Mouse (Mus musculus) heart, embryonic 11.5 days (tissue): ENCODE data around the gene Otud7b. TPM values are rescaled to one million over a fixed set of nuclear protein-coding genes. Genes with fewer than 3 reads are reported as not detected.

Source experiments
- ATAC-seq: fragments of 200-750 bp; cut with Nextera tagmentation; replicated peaks from 2 replicates; pipeline ENCODE4 v1.8.0; 2017; ENCODE audit warnings: moderate library complexity; ENCODE audit not compliant: insufficient number of reproducible peaks, low FRiP score, low TSS enrichment
- H3K27ac ChIP-seq: fragments of 300-500 bp; sonication (generic); 2 replicates; pipeline ENCODE4 v1.5.1; 2014; ENCODE audit warnings: mild to moderate bottlenecking, low read depth, low read length
- H3K27me3 ChIP-seq: fragments of 300-500 bp; sonication (generic); 2 replicates; pipeline ENCODE4 v1.6.1; 2014; ENCODE audit warnings: mild to moderate bottlenecking, low read length, mixed read lengths; ENCODE audit not compliant: control insufficient read depth, insufficient read depth
- H3K36me3 ChIP-seq: fragments of 300-500 bp; sonication (generic); 2 replicates; pipeline ENCODE4 v1.6.1; 2014; ENCODE audit warnings: mild to moderate bottlenecking, low read length, moderate library complexity, mixed read lengths; ENCODE audit not compliant: control insufficient read depth, insufficient read depth
- H3K4me1 ChIP-seq: fragments of 300-500 bp; sonication (generic); 2 replicates; pipeline ENCODE4 v1.6.1; 2014; ENCODE audit warnings: low read length; ENCODE audit not compliant: control insufficient read depth, insufficient read depth
- H3K4me2 ChIP-seq: fragments of 300-500 bp; sonication (generic); 2 replicates; pipeline ENCODE4 v1.6.1; 2014; ENCODE audit warnings: mild to moderate bottlenecking, moderate library complexity
- H3K4me3 ChIP-seq: fragments of 300-500 bp; sonication (generic); 2 replicates; pipeline ENCODE4 v1.5.1; 2014; ENCODE audit warnings: low read depth, low read length
- H3K9ac ChIP-seq: fragments of 300-500 bp; sonication (generic); 2 replicates; pipeline ENCODE4 v1.6.1; 2014; ENCODE audit warnings: mild to moderate bottlenecking, low read depth, low read length, moderate library complexity
- H3K9me3 ChIP-seq: fragments of 300-500 bp; sonication (generic); replicated peaks from 2 replicates; pipeline ENCODE4 v1.6.1; 2016; ENCODE audit warnings: low read length; ENCODE audit not compliant: control insufficient read depth
- WGBS: fragments of 180-500 bp; shearing (Covaris S2); extraction: QIAGEN DNeasy Blood & Tissue Kit; methylation state at CpG from one replicate; pipeline ENCODE4 v1.1.7; 2014; ENCODE audit not compliant: insufficient replicate concordance; 5-methylcytosine and 5-hydroxymethylcytosine counted together
- polyA plus RNA-seq: library from polyadenylated mRNA; unstranded; fragments of >200 nt; fragmentation: Nextera tagmentation; extraction: Ambion mirVana; gene quantifications from 2 replicates; pipeline ENCODE4 v1.2.1, GENCODE M21; 2014

Otud7b gene
- polyA plus RNA-seq, 1 experiment from 2014 or later, result 9.3 TPM

DNA sequence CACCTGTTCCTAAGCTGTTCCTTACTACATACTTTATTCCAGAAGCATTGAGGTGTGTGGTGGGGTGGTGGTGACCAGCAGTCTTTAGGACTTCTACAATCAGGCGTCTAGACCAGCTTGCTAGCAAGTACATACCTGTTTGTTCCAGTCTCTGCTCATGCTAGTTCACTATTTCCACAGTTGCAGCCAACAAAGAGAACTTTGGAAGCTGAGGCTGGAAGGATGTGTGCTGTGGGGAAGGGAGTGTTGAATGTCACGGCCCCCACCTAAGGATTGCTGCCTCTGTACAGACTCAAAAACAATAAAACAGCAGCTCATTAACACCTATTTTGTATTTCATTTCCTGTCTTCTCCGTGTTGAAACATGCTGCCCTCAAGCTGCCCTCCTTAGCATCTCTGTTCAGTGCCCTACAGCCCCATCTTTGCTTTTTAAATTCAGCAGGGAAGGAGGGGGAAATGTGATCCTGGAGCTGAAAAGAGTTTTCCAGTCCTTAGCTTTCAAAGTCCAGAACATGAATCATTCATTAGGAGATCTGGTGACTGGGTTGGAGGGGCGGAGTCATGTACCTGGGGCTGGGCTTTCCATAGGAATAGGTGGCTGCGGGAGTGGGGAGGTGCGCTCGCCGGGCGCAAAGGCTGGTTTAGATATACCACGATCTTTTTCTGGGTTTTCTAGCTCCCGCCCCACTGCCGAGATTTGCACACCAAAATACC, 56.6 kb downstream of the Otud7b start:
- 3% methylated on average over 12 of the region's 12 CpGs for WGBS
- peaks cover 18% of the 10 kb centered on the region for H3K4me1 ChIP-seq
- peaks cover under 1% of the 10 kb centered on the region; the same call in 1 of the 2 replicates for H3K36me3 ChIP-seq
- H3K9ac ChIP-seq, result peak overlapping the region; percentile 65
- no peaks in the 10 kb centered on the region for H3K27me3 ChIP-seq
- no peak for ATAC-seq
- no peaks in the 10 kb centered on the region for H3K9me3 ChIP-seq
- H3K4me2 ChIP-seq, result peak overlapping the region; percentile 86
- peak overlapping the region; percentile 70 for H3K27ac ChIP-seq
- peak overlapping the region; percentile 44 for H3K4me3 ChIP-seq

DNA sequence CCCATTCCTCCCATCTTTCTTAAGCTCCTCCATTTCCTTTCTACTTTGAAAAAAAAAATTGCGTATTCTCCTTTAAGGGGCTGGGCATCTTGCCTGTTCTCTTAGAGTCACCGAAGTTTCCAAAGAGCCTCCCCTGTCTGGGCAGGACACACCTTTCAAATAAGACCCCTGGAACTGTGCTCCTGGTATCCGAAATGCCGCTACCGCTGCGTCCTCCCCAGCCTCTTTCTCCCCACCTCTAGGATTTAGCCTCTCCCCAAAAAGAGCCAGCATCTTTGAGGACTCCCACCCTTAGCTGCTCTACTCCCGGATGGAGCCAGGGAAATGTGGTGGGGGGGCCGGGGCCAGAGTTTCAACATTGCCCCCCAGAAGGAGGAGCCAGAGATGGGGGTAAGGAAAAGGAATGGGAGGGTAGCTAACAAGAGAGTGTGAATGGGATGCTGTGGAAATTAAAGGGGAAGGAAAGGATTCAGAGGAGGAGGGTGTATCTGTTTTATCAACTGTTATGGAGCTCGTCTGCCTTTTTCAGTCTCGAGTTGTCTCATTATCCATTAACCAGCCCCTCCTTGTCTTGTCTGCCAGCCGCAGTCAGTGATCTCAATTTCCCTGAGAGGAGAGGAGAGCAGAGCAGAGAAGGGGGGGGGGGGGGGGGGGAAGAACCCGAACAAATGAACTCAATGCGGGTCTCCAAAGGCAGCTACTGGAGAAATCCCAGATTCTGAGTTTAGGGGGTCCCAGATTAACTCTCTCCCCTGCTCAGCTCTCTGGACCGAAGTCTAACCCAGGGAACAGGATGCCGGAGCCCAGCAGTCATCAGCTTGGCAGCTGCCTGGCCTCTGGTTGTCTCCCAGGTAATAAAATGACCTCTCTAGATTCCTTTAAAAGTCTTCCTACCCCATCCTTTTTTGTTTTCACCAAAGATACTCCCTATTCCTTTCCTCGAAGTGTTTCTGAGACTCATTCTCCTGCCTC, 57.8 kb downstream of the Otud7b start, which contains the start of gene Mtmr11:
Mtmr11 (plus strand) TSS at position 136 of the 972 bp plus-strand sequence.
- no peak for ATAC-seq

DNA sequence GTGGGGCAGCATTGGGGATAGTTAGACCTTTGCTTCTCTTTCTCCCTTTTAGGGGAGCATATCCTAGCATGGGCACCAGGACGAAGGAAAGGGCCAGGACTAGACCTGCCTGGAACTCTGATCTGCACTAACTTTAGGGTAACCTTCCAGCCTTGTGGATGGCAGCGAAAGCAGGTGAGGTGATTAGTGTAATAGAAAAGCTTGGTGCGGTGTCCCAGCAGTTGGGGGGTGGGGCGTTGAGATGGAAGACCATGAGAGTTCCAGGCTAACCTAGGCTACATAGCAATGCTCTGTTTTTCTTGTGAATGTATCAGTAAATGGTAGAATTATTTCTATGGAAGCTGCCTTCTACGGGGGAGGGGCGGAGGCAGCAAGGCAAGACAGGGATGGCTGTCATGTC, 58.7 kb downstream of the Otud7b start:
- H3K4me2 ChIP-seq, result no peak overlapping the region

More for the DNA sequence above, 57.8 kb downstream of the Otud7b start, which contains the start of gene Mtmr11:
- no peaks in the 10 kb centered on the region for H3K36me3 ChIP-seq
- 10% methylated on average over 16 of the region's 16 CpGs for WGBS
- peak within 1 kb of the TSS; percentile 86 for H3K4me2 ChIP-seq
- peak within 1 kb of the TSS; percentile 44 for H3K4me3 ChIP-seq
- peak within 1 kb of the TSS; percentile 70 for H3K27ac ChIP-seq
- H3K9ac ChIP-seq, result peak within 1 kb of the TSS; percentile 65
- no peaks in the 10 kb centered on the region for H3K9me3 ChIP-seq
- no peaks in the 10 kb centered on the region for H3K27me3 ChIP-seq
- H3K4me1 ChIP-seq, result peaks cover 18% of the 10 kb centered on the region

GRCm38 (mm10) chr3:96168466-96169158, 64.3 kb downstream of the Otud7b start:
- no peak overlapping the region for H3K27ac ChIP-seq
- WGBS, result 62% methylated on average over 12 of the region's 12 CpGs
- no peaks in the 10 kb centered on the region for H3K27me3 ChIP-seq
- no peaks in the 10 kb centered on the region for H3K9me3 ChIP-seq
- H3K36me3 ChIP-seq, result no peaks in the 10 kb centered on the region
- H3K4me1 ChIP-seq, result peaks cover 12% of the 10 kb centered on the region
- no peak for ATAC-seq
- H3K4me2 ChIP-seq, result no peak overlapping the region
- no peak overlapping the region for H3K9ac ChIP-seq
- no peak overlapping the region for H3K4me3 ChIP-seq

More for the DNA sequence above, 58.7 kb downstream of the Otud7b start:
- Histone ChIP-seq H3K4me3 (no peak overlapping the region), H3K27me3 (no peaks in the 10 kb centered on the region), H3K27ac (no peak overlapping the region), H3K4me1 (peaks cover 18% of the 10 kb centered on the region), H3K9me3 (no peaks in the 10 kb centered on the region), H3K36me3 (no peaks in the 10 kb centered on the region), H3K9ac (no peak overlapping the region)
- 88% methylated on average over 6 of the region's 6 CpGs for WGBS
- ATAC-seq, result no peak

DNA sequence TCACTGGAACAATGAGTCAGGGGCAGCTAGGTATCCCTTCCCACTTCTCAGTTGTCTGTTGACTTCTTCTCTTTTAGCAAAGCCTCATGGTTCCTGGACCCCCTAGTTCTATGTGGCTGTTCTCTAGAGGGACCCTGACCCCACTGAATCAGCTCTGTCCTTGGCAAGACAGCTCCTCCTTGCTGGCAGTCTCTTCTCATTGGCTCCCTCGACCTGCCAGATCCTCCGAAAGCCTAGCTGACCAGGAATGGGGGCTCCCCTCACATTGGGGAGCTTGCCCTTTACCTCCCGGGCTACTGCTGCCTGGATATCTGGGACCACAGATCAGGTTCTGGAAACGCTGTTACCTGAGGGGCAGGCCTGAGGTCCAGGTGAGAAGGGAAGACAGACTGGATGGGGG, 65.9 kb downstream of the Otud7b start:
- Histone ChIP-seq H3K4me2 (no peak overlapping the region), H3K27ac (no peak overlapping the region), H3K27me3 (no peaks in the 10 kb centered on the region), H3K4me3 (no peak overlapping the region), H3K9ac (no peak overlapping the region), H3K9me3 (no peaks in the 10 kb centered on the region), H3K36me3 (peaks cover 9% of the 10 kb centered on the region), H3K4me1 (peaks cover 14% of the 10 kb centered on the region)
- WGBS, result 88% methylated on average over 4 of the region's 4 CpGs
- ATAC-seq, result no peak

- H3K9ac ChIP-seq, result peak overlapping the region; percentile 97
- H3K36me3 ChIP-seq, result peaks cover 11% of the 10 kb centered on the region
- no peaks in the 10 kb centered on the region for H3K9me3 ChIP-seq
- peak overlapping the region; percentile 87 for H3K4me2 ChIP-seq
- peak overlapping the region; percentile 93 for H3K4me3 ChIP-seq
- no peak for ATAC-seq
- peaks cover 14% of the 10 kb centered on the region for H3K4me1 ChIP-seq
- H3K27ac ChIP-seq, result peak overlapping the region; percentile 99
- H3K27me3 ChIP-seq, result no peaks in the 10 kb centered on the region
- WGBS, result 51% methylated on average over 10 of the region's 10 CpGs
Measured at GRCm38 (mm10) chr3:96170976-96171545, 66.7 kb downstream of the Otud7b start.

GRCm38 (mm10) chr3:96171583-96172196, 67.4 kb downstream of the Otud7b start:
- Histone ChIP-seq H3K27ac (peak overlapping the region; percentile 99), H3K36me3 (peaks cover 18% of the 10 kb centered on the region), H3K4me2 (peak overlapping the region; percentile 87), H3K27me3 (no peaks in the 10 kb centered on the region), H3K9me3 (no peaks in the 10 kb centered on the region), H3K4me3 (peak overlapping the region; percentile 93), H3K4me1 (peaks cover 14% of the 10 kb centered on the region), H3K9ac (peak overlapping the region; percentile 97)
- WGBS, result 21% methylated on average over 18 of the region's 18 CpGs
- no peak; the same call in 1 of the 2 replicates for ATAC-seq
